Mouse (Mus musculus) C2C12 (cell line): ENCODE data around the gene Ap2a1.

ENCODE experiments used
- CEBPB ChIP-seq: IDR thresholded peaks from one replicate; pipeline ENCODE4 v1.6.1; 2011; ENCODE audit warnings: low read depth, mild to moderate bottlenecking, control low read depth, moderate library complexity
- CTCF ChIP-seq: IDR thresholded peaks from one replicate; pipeline ENCODE4 v1.5.1; 2011; ENCODE audit not compliant: control insufficient read depth, insufficient read depth, insufficient read length
- MYOD1 ChIP-seq: IDR thresholded peaks from one replicate; pipeline ENCODE4 v1.6.1; 2011; ENCODE audit warnings: low read depth; ENCODE audit not compliant: control insufficient read depth, insufficient read length
- USF1 ChIP-seq: IDR thresholded peaks from one replicate; pipeline ENCODE4 v1.6.1; 2011; ENCODE audit warnings: low read depth, mild to moderate bottlenecking, control low read depth, moderate library complexity

DNA sequence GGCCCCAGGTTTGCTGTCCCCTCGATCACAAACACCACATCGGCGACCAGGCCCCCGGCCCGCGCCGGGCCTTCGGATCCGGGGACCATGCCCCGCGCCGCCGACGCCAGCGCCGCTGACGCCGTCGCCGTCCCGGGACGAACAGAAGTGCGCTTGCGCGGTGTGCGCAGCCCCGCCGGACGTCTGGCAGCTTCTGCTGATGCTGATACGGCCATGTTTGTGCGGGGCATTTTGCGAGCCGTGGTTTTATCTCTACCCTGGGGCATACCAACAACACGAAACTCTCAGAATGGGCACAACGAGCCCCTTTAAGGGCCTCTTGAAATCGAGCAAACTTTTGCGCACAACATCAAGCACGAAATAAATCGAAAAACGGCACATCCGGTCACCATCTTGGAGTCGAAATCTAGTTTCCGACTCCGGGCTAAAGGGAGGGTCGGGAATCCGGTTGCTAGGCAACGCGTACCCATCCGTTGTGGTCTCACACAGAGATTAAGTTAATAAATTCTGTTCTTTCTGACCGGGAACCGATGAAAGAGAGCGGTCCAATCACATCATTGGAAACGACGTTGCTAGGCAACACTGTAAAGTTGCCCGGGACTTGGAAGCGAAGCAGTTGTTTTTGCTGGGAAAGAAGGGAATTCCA lies 36.9 kb downstream of the Ap2a1 start, which contains the start of gene Med25:
- TF ChIP-seq CTCF (no peak), USF1 (no peak), MYOD1 (no peak), CEBPB (no peak)
